Mouse (Mus musculus): ENCODE results near the gene Zbtb9. TPM values are rescaled to one million over a fixed set of nuclear protein-coding genes. Genes with fewer than 3 reads are reported as not detected.

Zbtb9 gene
- polyA plus RNA-seq, 1 experiment from 2014 or later, result 11.3 TPM

- Histone ChIP-seq H3K27me3 (ENCODE audit: control insufficient read depth, insufficient read depth, low read length) (no peaks in the 10 kb centered on the region), H3K9ac (replicated peaks; ENCODE audit: low read length) (no peak overlapping the region), H3K27ac (replicated peaks; ENCODE audit: low read depth, low read length) (no peak overlapping the region), H3K4me3 (replicated peaks; ENCODE audit: low read depth, low read length) (no peak overlapping the region), H3K4me1 (ENCODE audit: control insufficient read depth, insufficient read depth, low read length) (no peaks in the 10 kb centered on the region), H3K4me2 (ENCODE audit: low read length) (no peak overlapping the region), H3K36me3 (ENCODE audit: control insufficient read depth, insufficient read depth, low read length) (no peaks in the 10 kb centered on the region), H3K9me3 (ENCODE audit: control insufficient read depth, low read length) (no peaks in the 10 kb centered on the region)
- WGBS, result 87% methylated on average over 2 of the region's 2 CpGs
- ATAC-seq (ENCODE audit: low FRiP score, low TSS enrichment), result no peak
- no peak for DNase-seq
Observed at GRCm38 (mm10) chr17:27008277-27008676, 35.3 kb downstream of the Zbtb9 start.

- H3K27me3 ChIP-seq (ENCODE audit: control insufficient read depth, insufficient read depth, low read length), result no peaks in the 10 kb centered on the region
- no peaks in the 10 kb centered on the region for H3K36me3 ChIP-seq (ENCODE audit: control insufficient read depth, insufficient read depth, low read length)
- no peak overlapping the region for H3K27ac ChIP-seq (replicated peaks; ENCODE audit: low read depth, low read length)
- no peaks in the 10 kb centered on the region for H3K4me1 ChIP-seq (ENCODE audit: control insufficient read depth, insufficient read depth, low read length)
- H3K4me3 ChIP-seq (replicated peaks; ENCODE audit: low read depth, low read length), result no peak overlapping the region
- DNase-seq, result no peak
- no peak overlapping the region for H3K9ac ChIP-seq (replicated peaks; ENCODE audit: low read length)
- no peak overlapping the region for H3K4me2 ChIP-seq (ENCODE audit: low read length)
- 88% methylated on average over 10 of the region's 10 CpGs for WGBS
- no peak for ATAC-seq (ENCODE audit: low FRiP score, low TSS enrichment)
- H3K9me3 ChIP-seq (ENCODE audit: control insufficient read depth, low read length), result no peaks in the 10 kb centered on the region
Observed at GRCm38 (mm10) chr17:27011167-27011566, 38.2 kb downstream of the Zbtb9 start.

GRCm38 (mm10) chr17:27011998-27012672 lies 39.2 kb downstream of the Zbtb9 start:
- Histone ChIP-seq H3K9ac (replicated peaks; ENCODE audit: low read length) (no peak overlapping the region), H3K4me3 (replicated peaks; ENCODE audit: low read depth, low read length) (no peak overlapping the region), H3K27ac (replicated peaks; ENCODE audit: low read depth, low read length) (no peak overlapping the region), H3K36me3 (ENCODE audit: control insufficient read depth, insufficient read depth, low read length) (no peaks in the 10 kb centered on the region), H3K9me3 (ENCODE audit: control insufficient read depth, low read length) (no peaks in the 10 kb centered on the region), H3K4me2 (ENCODE audit: low read length) (no peak overlapping the region), H3K4me1 (ENCODE audit: control insufficient read depth, insufficient read depth, low read length) (no peaks in the 10 kb centered on the region), H3K27me3 (ENCODE audit: control insufficient read depth, insufficient read depth, low read length) (no peaks in the 10 kb centered on the region)
- ATAC-seq (ENCODE audit: low FRiP score, low TSS enrichment) (no peak), DNase-seq (no peak)
- WGBS, result 67% methylated on average over 13 of the region's 14 CpGs

GRCm38 (mm10) chr17:27012909-27013308 lies 39.9 kb downstream of the Zbtb9 start:
- Histone ChIP-seq H3K4me3 (replicated peaks; ENCODE audit: low read depth, low read length) (no peak overlapping the region), H3K4me2 (ENCODE audit: low read length) (no peak overlapping the region), H3K9me3 (ENCODE audit: control insufficient read depth, low read length) (no peaks in the 10 kb centered on the region), H3K36me3 (ENCODE audit: control insufficient read depth, insufficient read depth, low read length) (no peaks in the 10 kb centered on the region), H3K9ac (replicated peaks; ENCODE audit: low read length) (no peak overlapping the region), H3K27ac (replicated peaks; ENCODE audit: low read depth, low read length) (no peak overlapping the region), H3K27me3 (ENCODE audit: control insufficient read depth, insufficient read depth, low read length) (no peaks in the 10 kb centered on the region), H3K4me1 (ENCODE audit: control insufficient read depth, insufficient read depth, low read length) (0 out of 2 replicates have a peak, but pooled peaks cover 4% of the 10 kb centered on the region)
- 53% methylated on average over 6 of the region's 6 CpGs for WGBS
- DNase-seq (no peak), ATAC-seq (ENCODE audit: low FRiP score, low TSS enrichment) (no peak)

- DNase-seq (peak; percentile 96), ATAC-seq (ENCODE audit: low FRiP score, low TSS enrichment) (peak; percentile 81)
- Histone ChIP-seq H3K36me3 (ENCODE audit: control insufficient read depth, insufficient read depth, low read length) (peaks cover 32% of the 10 kb centered on the region), H3K27me3 (ENCODE audit: control insufficient read depth, insufficient read depth, low read length) (no peaks in the 10 kb centered on the region), H3K27ac (replicated peaks; ENCODE audit: low read depth, low read length) (0 out of 2 replicates have a peak overlapping the region, but pooled peaks have one; percentile 20), H3K9ac (replicated peaks; ENCODE audit: low read length) (peak overlapping the region; percentile 54; the same call in 1 of the 2 replicates), H3K4me1 (ENCODE audit: control insufficient read depth, insufficient read depth, low read length) (peaks cover 11% of the 10 kb centered on the region), H3K4me3 (replicated peaks; ENCODE audit: low read depth, low read length) (peak overlapping the region; percentile 41), H3K9me3 (ENCODE audit: control insufficient read depth, low read length) (no peaks in the 10 kb centered on the region), H3K4me2 (ENCODE audit: low read length) (peak overlapping the region; percentile 74)
- 7% methylated on average over 34 of the region's 34 CpGs for WGBS
Observed at GRCm38 (mm10) chr17:27017564-27018499, 44.9 kb downstream of the Zbtb9 start.

- Histone ChIP-seq H3K4me3 (replicated peaks; ENCODE audit: low read depth, low read length) (peak overlapping the region; percentile 41), H3K36me3 (ENCODE audit: control insufficient read depth, insufficient read depth, low read length) (peaks cover 34% of the 10 kb centered on the region), H3K9me3 (ENCODE audit: control insufficient read depth, low read length) (no peaks in the 10 kb centered on the region), H3K27me3 (ENCODE audit: control insufficient read depth, insufficient read depth, low read length) (no peaks in the 10 kb centered on the region), H3K9ac (replicated peaks; ENCODE audit: low read length) (peak overlapping the region; percentile 54; the same call in 1 of the 2 replicates), H3K4me1 (ENCODE audit: control insufficient read depth, insufficient read depth, low read length) (peaks cover 11% of the 10 kb centered on the region), H3K4me2 (ENCODE audit: low read length) (peak overlapping the region; percentile 74), H3K27ac (replicated peaks; ENCODE audit: low read depth, low read length) (0 out of 2 replicates have a peak overlapping the region, but pooled peaks have one; percentile 20)
- 35% methylated on average over 12 of the region's 12 CpGs for WGBS
- peak; percentile 15 for DNase-seq
- ATAC-seq (ENCODE audit: low FRiP score, low TSS enrichment), result no peak
Observed at GRCm38 (mm10) chr17:27018555-27019196, 45.7 kb downstream of the Zbtb9 start.

GRCm38 (mm10) chr17:27021076-27021475 lies 48.1 kb downstream of the Zbtb9 start:
- no peak overlapping the region for H3K4me2 ChIP-seq (ENCODE audit: low read length)
- H3K36me3 ChIP-seq (ENCODE audit: control insufficient read depth, insufficient read depth, low read length), result peaks cover 48% of the 10 kb centered on the region
- no peaks in the 10 kb centered on the region for H3K27me3 ChIP-seq (ENCODE audit: control insufficient read depth, insufficient read depth, low read length)
- ATAC-seq (ENCODE audit: low FRiP score, low TSS enrichment) (no peak), DNase-seq (no peak)
- no peaks in the 10 kb centered on the region for H3K9me3 ChIP-seq (ENCODE audit: control insufficient read depth, low read length)
- peaks cover 11% of the 10 kb centered on the region for H3K4me1 ChIP-seq (ENCODE audit: control insufficient read depth, insufficient read depth, low read length)
- H3K27ac ChIP-seq (replicated peaks; ENCODE audit: low read depth, low read length), result no peak overlapping the region
- no peak overlapping the region for H3K4me3 ChIP-seq (replicated peaks; ENCODE audit: low read depth, low read length)
- no peak overlapping the region for H3K9ac ChIP-seq (replicated peaks; ENCODE audit: low read length)
- 92% methylated on average over 14 of the region's 14 CpGs for WGBS

GRCm38 (mm10) chr17:27021736-27022135 lies 48.8 kb downstream of the Zbtb9 start:
- ATAC-seq (ENCODE audit: low FRiP score, low TSS enrichment), result no peak
- Histone ChIP-seq H3K4me1 (ENCODE audit: control insufficient read depth, insufficient read depth, low read length) (peaks cover 12% of the 10 kb centered on the region), H3K9me3 (ENCODE audit: control insufficient read depth, low read length) (no peaks in the 10 kb centered on the region), H3K4me2 (ENCODE audit: low read length) (no peak overlapping the region), H3K27ac (replicated peaks; ENCODE audit: low read depth, low read length) (no peak overlapping the region), H3K36me3 (ENCODE audit: control insufficient read depth, insufficient read depth, low read length) (peaks cover 48% of the 10 kb centered on the region), H3K27me3 (ENCODE audit: control insufficient read depth, insufficient read depth, low read length) (no peaks in the 10 kb centered on the region), H3K4me3 (replicated peaks; ENCODE audit: low read depth, low read length) (no peak overlapping the region), H3K9ac (replicated peaks; ENCODE audit: low read length) (no peak overlapping the region)
- 95% methylated on average over 9 of the region's 9 CpGs for WGBS
- no peak for DNase-seq
